Mouse (Mus musculus): ENCODE results near the gene 1110017D15Rik.

DNA sequence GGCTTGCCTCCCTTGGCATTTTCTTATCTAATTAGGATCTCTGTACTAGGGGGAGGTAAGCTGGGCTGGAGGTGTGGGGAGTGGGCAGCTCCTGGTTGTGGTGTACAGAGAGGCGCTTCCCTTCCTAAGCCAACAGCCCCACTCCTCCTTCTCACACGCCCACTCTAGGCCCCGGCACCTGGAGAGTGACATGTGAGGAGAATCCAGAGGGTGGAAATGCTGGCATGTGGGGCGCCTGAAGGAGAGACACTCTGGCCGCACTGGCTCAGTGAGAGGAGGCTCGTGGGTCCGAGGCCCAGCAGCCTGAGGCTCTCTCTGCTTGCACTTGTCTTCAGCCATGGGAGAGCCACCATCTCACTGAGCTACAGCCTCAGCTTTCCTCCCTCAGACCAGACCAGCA, 1.2 kb upstream of the 1110017D15Rik start:
- TF ChIP-seq CTCF (IDR thresholded peaks at IDR 0.05; ENCODE audit: low read depth, low read length) (no peak), GATA1 (IDR thresholded peaks at IDR 0.05; ENCODE audit: borderline replicate concordance, low read length) (no peak)

All from G1E (cell line).